Mouse (Mus musculus): ENCODE measurements around the gene Nr1i3. TPM values are rescaled to one million over a fixed set of nuclear protein-coding genes. Genes with fewer than 3 reads are reported as not detected.

The Nr1i3 gene
- not detected for total RNA-seq (2021)
- long read RNA-seq, experiment 1, result 0 reads
- long read RNA-seq, experiment 2, result 0 reads

DNA sequence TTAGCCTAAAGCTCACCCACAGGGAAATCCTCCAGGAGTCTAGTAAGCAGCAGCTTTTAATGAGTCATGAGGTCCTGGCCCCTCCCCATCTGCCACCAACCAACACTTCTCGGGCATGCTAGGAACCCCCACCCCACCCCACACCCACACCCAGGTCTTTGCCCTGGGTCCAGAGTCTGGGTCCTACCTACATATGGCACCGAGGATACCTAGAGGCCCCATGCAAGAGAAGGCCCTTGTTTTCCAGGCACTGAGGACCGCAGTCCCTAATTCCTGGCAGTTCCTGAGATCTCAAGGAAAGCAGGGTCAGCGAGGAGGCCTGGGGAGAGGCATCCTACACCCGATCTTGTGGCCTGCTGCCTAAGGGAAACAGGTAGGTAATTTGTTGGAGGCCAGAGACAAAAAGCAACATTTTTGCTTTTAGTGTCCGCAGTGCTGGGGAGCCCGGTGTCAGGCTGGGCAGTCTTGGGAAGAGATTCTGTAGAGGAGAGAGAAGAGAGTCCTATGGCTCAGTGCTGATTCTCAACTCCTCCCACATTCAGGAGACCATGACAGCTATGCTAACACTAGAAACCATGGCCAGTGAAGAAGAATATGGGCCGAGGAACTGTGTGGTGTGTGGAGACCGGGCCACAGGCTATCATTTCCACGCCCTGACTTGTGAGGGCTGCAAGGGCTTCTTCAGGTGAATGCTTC, at the start of gene Nr1i3:
Gene Nr1i3 (plus strand): TSS at position 170 of the 696 bp plus-strand sequence.
- no peak for DNase-seq

DNA sequence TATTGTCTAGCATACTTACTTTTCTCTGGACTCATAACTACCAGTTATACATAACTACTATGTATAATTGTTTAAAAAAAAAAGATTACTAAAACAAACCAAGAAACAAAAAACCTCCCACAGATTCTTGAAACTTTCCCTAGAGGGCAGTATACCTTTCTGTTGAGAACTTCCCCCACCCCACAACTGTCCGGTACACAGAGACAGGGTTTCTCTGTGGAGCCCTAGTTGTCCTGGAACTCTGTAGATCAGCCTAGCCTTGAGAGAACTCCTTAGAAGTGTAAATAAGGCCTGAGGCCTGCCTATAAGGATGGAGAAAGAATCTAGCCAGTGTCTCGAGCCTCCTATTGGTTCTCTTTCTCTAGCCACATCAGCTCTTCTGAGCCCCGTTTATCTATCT, 49.5 kb upstream of the Nr1i3 start:
- DNase-seq, result no peak

DNA sequence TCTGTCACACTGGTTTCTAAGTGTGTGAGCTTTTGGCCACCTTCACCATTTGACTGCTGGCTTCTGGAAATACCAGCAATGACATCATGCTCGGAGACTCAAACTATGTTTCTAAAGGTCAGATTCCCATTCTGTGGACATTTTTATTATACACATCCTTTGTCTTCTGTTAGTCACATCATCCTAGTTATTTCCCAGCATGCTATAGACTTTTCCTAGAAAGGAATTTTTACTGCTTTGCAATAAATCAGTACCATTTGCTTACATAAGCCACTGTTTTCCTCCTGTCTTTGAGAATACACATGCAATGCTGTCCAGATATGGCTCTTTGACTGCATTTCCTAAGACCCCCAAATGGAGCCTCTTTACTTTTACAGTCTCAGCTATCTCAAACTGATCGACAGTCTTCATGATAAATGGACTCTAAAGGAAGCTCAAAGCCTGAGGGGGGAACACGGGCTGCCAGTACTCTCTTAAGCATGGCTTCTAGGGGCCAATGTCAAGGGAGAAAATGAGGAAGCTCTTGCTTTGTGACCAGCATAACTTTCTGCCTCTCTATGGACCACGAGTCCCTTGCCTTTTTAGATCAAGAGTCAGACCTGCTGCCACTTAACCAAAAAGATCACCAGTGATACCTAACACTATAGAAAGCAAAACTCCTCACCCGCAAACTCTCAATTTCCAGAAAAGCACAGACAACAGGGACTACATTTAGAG, 48.0 kb upstream of the Nr1i3 start:
- DNase-seq, result no peak

DNA sequence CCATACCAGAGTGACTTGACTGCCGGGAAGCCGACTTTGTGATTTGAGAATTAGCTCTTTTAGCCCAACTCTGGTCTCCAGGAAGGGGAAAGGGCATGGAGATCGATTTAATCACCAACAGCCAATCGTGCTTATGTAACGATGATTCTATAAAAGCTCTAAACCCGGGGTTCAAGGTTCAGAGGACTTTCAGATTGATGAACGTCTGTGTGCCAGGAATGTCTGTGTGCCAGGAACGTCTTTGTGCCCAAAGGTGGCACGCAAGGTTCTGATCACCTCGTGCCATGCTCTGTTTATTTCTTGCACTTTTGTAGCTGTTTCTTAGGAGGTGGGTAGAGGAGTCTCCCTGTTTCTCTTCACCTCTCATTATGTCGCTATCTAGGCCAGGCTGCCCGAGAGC, 44.9 kb upstream of the Nr1i3 start:
- no peak for DNase-seq

DNA sequence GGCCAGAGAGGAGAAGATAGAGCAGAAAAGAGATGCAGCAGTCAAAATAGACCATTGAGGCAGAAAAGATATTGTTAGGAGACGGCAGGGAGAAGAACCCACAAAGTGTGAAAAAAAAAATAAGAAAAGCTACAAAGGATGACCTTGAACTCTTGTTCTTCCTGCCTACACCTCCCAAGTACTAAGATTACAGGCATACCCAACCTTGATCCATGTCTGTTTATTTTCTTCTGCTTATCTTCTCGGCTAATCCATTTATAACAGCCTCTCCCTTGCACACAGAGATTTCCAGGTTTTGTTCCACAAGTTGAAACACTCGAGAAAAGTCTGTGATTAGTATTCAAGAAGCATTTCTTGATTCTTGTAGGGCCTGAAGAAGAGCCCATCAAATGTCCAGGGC, 43.9 kb upstream of the Nr1i3 start:
- DNase-seq, result no peak

DNA sequence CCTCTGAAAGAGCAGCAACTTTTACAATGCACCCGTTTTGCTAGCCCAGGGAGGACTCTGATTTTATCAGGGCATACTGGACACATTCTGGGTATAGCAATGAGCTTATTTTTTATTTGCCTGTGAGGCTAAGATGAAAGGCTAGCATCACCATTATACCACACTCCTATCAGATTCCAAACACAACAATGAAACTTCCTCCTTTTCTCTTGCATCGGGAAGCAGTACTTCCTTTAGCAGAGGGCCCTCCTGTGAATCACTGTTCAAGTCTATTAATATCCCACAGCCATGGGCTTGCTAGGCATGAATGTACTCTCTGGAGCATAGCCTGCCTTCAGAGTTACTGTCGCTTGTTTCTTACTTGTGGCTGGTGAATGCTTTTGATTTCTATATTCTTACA, 42.6 kb upstream of the Nr1i3 start:
- no peak for DNase-seq

DNA sequence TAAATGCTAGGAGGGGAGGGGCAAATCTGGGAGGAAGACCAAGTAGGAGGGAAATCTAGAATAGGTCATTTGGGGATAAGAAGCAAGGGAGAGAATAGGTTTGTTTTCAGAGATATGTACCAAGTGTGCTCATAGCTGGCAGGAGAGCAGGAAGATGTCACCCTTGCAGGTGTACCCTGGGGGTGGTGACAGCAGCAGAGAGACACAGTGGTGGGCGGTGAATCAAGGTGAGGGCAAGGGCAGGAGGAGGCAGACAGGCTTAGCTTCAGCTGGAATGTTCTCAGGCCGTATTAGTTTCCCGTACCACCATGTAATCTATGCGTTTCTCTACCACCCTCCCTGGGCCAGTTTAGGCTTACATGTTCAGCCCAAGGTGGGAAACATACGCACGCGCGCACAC, 41.0 kb upstream of the Nr1i3 start:
- no peak for DNase-seq

DNA sequence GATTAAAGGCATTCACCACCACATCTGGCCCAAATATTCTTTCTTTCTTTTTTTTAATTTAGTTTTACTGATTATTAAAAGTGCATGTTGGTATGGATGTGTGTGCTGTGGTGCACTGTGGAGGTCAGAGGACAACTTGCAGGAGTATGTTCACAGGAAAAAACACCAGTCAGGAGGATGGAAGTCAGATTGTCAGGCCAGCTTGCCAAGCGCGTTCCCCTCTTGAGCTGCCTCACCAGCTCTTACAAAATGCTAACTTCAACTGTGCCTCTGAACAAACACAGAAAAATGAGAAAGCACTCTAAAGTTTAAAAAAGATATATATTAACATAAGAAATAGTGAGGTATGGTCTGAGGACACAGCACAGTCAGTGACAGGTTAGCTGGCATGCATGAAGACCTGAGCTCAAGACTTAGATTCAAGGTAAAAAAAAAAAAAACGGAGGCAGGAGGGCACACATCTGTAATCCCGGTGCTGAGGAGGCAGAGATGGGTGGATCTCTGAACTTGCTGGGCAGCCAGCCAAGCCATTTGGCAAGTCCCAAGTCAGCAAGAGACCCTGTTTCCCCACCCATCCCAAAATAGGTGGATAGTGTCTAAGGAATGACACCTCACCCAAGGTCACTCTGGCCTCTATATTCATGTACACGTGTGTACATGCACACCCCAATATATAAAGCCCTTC, 34.1 kb upstream of the Nr1i3 start:
- no peak for DNase-seq

DNA sequence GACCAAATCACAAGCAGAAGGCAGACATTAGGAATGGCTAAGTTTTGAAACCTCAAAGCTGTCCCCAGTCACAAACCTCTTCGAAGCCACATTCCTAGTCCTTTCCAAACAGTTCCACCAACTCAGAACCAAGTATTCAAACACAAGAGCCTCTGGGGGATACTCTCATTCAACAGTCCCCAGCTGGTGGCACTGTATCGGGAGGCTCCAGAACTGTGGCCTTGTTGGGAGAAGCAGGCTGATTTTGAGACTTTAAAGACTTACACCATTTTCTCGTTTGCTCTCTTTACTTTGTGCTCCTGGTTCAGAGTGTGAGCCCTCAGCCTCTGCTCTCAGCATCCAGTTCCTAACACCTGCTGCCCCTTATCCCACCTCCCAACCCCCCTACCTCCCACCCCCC, 30.7 kb upstream of the Nr1i3 start:
- DNase-seq, result no peak

DNA sequence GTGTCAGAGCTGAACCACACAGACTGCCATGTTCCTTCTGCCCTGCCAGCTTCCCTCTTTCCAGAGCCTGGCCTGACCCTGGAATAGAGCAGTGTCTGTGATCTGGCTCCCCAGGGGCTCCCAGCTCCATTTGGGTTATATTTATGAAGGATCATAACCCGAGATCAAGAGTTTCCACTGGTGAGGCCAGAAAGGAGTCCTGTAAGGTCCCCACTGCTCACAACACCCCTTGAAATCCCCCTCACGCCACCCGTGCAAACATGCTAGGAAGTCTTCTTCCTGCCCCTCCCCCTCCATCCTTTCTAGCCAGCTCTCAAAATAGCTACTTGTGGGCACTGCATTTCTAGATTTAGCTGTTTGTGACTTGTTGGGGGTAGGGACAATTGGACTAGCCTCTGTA, 30.1 kb upstream of the Nr1i3 start:
- DNase-seq, result no peak

DNA sequence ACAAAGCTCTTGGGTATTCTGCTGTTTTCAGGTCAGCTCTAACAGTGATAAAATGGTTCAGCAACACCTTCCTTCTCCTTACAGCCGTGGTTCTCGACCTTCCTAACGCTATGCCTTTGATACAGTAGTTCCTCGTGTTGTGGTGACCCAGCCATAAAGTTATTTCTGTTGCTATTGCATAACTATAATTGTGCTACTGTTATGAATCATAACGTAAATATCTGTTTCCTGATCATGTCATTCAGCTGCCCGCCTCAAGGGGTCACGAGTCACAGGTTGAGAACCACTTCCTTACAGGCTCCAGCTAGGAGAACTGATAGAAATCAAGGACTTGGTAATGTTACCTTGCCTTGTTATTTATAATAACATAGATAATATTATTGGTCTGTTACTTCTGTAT, 29.5 kb upstream of the Nr1i3 start:
- DNase-seq, result no peak

DNA sequence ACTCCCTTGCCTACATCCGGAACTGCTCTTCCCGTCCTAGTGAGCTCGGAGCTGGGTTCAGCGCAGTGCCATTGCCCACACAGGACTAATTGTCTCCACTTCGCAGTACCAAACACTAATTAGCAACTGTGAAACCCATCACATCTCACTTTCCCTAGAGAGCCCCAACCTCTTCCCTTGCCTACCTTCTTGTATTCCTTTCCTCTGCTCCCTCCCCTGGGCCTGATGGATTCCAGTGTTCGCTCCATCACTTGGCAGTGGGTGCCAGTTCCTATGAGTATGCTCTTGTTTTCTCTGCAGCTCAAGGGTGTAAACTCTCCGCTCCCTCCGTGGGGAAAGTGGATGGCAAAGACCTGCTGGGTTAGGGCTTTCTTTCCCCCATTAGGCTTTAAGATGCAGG, 28.1 kb upstream of the Nr1i3 start:
- DNase-seq, result no peak

DNA sequence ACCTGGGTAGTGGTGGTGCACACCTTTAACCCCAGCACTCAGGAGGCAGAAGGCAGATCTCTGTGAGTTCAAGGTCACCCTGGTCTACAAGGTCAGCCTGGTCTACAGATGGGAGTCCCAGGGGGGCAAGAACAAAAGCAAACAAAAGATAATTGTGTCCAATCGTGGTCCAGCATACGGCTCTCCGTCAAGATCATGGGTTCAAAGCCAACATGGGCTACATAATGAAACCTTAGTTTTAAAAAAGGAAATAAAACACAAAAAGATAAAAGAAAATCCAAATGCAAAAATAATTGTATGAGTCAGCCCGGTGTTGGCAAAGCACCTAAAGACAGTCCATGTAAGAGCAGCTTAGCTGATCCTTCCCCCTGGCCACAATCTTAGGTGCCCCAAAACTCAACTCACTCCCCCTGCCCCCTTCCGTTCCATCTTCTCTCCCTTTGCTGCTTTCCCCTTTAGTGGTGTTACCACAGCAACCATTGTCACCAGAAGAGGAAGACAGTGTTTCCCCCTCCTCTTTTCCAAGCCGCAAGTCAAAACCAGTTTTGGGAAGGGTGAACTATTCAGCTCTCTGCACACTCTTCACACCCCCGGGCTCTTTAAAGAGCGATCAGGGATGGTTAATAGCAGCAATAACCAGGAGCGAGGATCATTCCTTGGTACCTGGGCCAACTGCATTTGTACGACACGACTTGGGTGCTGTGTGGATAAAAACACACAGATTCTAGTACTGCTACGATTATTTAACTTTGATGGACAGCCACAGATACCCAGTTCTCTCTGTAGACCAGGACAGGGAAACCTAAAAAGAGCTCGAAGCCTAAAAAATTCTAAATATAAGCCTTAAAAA, 25.7 kb upstream of the Nr1i3 start:
- no peak for DNase-seq

DNA sequence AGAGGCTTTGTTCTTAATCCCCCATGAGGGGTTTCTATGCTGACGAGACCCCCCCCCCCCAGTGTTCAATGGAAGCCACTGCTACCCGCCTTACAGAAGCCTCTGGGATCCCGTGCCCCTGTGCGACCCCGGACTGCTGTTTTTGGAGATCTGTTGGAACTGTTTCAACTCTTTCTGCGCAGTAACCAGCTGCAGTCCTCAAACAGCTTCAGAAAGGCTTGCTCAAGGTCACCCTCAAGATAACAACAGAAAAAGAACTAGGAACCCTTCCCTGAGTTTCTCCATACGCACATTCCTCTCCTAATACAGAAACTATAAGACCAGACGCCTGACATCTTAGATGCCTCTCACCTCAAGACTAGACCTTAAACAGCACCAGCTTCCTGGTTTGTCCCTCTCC, 24.7 kb upstream of the Nr1i3 start:
- DNase-seq, result no peak

DNA sequence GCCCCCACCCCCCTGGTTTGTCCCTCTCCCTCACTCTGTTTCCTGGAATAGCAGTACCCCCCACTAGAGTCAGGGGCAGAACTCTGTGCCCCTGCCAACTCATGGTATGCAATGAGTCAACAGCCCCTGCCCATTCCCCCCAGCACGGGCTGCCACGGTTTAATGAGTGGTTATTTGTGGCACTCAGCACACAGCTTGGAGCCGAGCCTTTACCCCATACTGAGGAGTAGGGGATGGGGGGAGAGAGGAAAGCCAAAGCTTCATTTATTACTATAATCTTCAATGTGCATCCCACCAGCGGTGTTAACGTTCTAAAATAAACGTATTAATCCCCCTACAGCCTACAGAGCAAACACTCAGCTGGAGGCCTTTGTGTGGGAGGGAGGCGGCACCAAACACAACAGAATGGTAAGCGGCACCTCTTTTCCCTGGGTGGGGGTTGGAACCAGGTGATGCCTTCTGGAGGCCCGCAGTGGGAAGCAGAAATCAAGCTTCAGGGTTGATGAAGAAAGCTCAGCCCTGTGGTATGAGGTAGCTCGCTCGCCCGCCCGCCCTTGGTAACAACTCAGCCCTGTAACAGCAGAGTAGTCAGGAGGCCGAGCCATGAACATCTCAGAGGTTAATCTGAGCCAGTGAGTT, 24.2 kb upstream of the Nr1i3 start:
- DNase-seq, result no peak

DNA sequence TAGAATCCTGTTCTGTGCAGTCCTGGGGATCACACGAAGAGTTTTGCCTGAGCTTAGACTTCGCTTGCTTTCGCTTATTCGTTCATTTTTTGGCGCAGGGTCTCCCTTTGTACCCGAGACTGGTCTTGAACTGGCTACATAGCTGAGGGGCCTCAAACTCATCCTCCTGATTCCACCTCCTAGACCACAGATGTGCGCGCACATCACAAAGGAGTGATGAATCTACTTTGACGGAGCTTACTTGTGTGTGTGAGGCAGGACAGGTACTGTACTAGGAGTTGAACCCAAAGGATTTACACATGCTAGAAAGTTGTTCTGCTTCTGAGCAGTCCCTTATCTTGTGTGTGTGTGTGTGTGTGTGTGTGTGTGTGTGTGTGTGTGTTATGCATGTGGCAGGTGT, 22.9 kb upstream of the Nr1i3 start:
- no peak for DNase-seq

DNA sequence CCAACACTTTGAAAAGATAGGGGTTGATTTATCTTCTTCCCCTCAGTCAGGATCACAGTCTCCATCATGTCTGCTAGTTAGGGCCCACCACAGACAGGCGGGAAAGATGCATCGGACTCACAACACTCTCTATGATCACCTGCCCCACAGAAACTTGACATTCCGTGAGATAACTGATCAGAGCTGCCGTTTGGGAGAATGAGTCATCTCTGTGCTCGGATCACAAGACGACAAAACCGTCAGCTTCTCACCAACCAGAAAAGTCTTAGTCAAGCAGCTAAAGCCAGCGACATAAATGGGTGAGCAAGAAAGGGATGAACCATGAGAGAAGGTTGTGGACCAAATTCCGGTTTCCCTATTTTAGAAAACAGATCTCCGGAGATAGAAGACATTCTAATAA, 21.5 kb upstream of the Nr1i3 start:
- no peak for DNase-seq

DNA sequence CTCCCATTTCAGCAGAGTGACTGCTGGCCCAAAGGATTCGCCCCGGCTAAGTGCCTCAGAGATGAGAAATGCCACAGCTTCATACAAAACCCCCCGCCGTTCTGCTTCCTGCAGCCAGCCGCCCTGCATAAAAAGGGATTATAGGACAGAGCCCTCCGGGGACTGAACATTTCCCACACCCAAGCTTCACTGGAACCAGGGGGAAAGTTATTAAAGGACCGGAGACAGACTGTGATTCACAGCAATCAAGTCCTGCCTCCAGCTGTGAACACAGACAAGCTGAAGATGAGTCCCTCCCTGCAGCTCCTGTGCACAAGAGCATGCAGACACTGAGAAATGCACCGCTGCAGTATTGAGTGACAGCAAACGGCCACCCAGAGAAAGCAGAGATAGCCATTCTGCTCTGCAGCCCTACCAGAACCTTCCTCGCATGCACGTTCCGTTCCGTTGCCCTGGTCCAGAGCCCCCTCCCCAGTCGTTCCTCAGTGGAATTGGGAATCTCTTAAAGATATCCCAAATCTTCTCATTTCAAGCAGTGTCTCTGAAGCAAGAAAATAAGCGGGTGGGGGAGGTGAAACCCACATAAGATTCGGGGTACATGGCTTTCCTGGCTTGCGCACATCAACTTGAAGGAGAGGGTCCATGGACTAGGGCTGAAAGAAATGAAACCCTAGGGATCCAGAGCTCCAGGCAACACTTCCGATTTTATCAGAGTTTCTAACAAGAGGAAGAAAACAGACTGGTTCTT, 20.5 kb upstream of the Nr1i3 start:
- DNase-seq, result no peak

DNA sequence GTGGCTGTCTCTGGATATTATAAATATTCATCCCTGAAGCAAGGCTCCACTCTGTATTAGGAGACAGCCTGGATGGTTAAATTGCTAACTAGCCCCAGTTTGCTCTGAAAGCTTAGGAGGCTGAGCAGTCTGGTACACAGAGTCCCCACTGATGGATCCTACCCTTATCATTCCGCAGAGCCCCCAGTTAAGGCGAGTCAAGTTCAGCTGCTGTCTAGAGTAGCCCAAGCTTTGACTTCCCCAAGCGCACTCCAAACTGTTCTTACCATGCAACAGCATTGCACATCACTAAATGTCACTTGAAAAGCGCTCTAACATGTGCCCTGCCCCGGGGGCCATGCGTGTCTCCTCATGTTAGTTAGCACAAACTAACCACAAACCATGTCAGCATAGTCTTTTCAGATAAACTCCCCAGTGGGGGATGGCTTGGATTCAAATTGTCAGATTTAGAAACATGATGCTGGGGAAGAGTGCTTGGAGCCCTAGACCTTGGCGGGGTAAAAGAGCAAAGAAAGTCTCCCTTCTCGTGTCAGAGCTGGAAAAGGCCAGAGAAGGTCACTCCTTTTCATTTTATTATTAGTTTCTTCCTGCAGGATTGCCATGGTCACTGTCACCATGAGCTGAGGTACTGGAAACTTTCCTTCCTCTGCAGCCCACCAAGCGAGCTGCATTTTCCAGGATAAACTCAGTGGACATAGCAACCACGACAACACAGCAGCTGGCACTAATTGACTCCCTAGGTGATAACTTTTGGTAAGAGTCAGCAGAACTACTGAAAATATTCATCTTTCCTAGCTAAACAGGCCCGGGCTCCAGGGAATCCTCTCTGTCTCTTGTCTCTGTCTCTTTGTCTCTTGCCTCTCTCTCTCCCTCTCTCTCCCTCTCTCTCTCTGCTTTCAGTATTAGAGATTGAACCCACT, 19.6 kb upstream of the Nr1i3 start:
- no peak for DNase-seq
